Mouse (Mus musculus) hindbrain, postnatal 0 days (tissue): ENCODE data around the gene Rad54l. TPM values are rescaled to one million over a fixed set of nuclear protein-coding genes. Genes with fewer than 3 reads are reported as not detected.
A peak's percentile ranks its signal among the peaks of the same experiment; 100 is the strongest.

Experiments used
- ATAC-seq: fragments of 200-750 bp; cut with Nextera tagmentation; 2 replicates; pipeline ENCODE4 v1.8.0; 2017; ENCODE audit warnings: mild to moderate bottlenecking, moderate TSS enrichment, moderate library complexity
- DNase-seq: peaks from one replicate; pipeline ENCODE4 v3.0.0-alpha.2; 2015; ENCODE audit warnings: low spot score
- H3K27ac ChIP-seq: fragments of 300-500 bp; sonication (generic); 2 replicates; pipeline ENCODE4 v1.5.1; 2014; ENCODE audit warnings: mild to moderate bottlenecking
- H3K27me3 ChIP-seq: fragments of 300-500 bp; sonication (generic); 2 replicates; pipeline ENCODE4 v1.6.1; 2014; ENCODE audit warnings: low read length, mixed read lengths; ENCODE audit not compliant: insufficient read depth
- H3K36me3 ChIP-seq: fragments of 300-500 bp; sonication (generic); 2 replicates; pipeline ENCODE4 v1.6.1; 2014; ENCODE audit warnings: low read length, mixed read lengths; ENCODE audit not compliant: insufficient read depth
- H3K4me1 ChIP-seq: fragments of 300-500 bp; sonication (generic); 2 replicates; pipeline ENCODE4 v1.6.1; 2014; ENCODE audit warnings: antibody characterized with exemption, low read length, mixed read lengths; ENCODE audit not compliant: insufficient read depth
- H3K4me2 ChIP-seq: fragments of 300-500 bp; sonication (generic); 2 replicates; pipeline ENCODE4 v1.6.1; 2014; ENCODE audit warnings: low read depth, mild to moderate bottlenecking, low read length, moderate library complexity, mixed read lengths
- H3K4me3 ChIP-seq: fragments of 300-500 bp; sonication (generic); 2 replicates; pipeline ENCODE4 v1.5.1; 2014; ENCODE audit warnings: low read length
- H3K9ac ChIP-seq: fragments of 300-500 bp; sonication (generic); replicated peaks from 2 replicates; pipeline ENCODE4 v1.6.1; 2014; ENCODE audit warnings: mild to moderate bottlenecking, low read length, moderate library complexity, mixed read lengths
- H3K9me3 ChIP-seq: fragments of 300-500 bp; sonication (generic); 2 replicates; pipeline ENCODE4 v1.6.1; 2016; ENCODE audit warnings: low read length, mixed read lengths
- CTCF ChIP-seq: IDR thresholded peaks from 2 replicates; pipeline ENCODE4 v1.5.1; 2016; ENCODE audit warnings: antibody characterized with exemption, control low read depth, low read depth
- WGBS: fragments of 180-500 bp; shearing (Covaris S2); extraction: QIAGEN DNeasy Blood & Tissue Kit; methylation state at CpG from one replicate; pipeline ENCODE4 v1.1.7; 2014; 5-methylcytosine and 5-hydroxymethylcytosine counted together
- polyA plus RNA-seq: library from polyadenylated mRNA; unstranded; fragments of >200 nt; fragmentation: Nextera tagmentation; extraction: Ambion mirVana; gene quantifications from 2 replicates; pipeline ENCODE4 v1.2.1, GENCODE M21; 2015
- total RNA-seq: library from RNA; depleted of rRNA; stranded (reverse); fragments of >200 nt; gene quantifications from 2 replicates; pipeline ENCODE4 v1.2.3, GENCODE M21; 2014

Gene Rad54l
- total and polyA plus RNA-seq, 2 experiments from 2014 or later, result 5.3 to 5.4 TPM

DNA sequence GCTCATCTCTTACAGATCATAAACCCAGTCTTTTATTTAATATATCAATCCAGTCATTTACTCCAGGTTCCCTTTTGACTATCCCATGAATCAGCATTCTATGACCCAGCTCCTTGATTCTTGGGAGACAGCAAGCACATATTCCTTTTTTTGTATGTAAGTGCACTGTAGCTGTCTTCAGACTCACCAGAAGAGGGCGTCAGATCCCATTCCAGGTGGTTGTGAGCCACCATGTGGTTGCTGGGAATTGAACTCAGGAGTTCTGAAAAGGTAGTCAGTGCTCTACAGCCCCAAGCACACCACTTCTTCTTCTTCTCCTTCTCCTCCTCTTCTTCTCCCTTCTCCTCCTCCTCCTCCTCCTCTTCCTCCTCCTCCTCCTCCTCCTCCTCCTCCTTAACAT is 65.9 kb downstream of the Rad54l start:
- H3K27ac ChIP-seq, result no peak overlapping the region
- 0 out of 2 replicates have a peak, but pooled peaks have one; percentile 8 for TF ChIP-seq CTCF
- no peaks in the 10 kb centered on the region for H3K36me3 ChIP-seq
- no peaks in the 10 kb centered on the region; the same call in 1 of the 2 replicates for H3K4me1 ChIP-seq
- no peak overlapping the region for H3K9ac ChIP-seq
- ATAC-seq, result no peak
- 0% methylated on average over 1 of the region's 1 CpGs for WGBS
- no peak overlapping the region for H3K4me3 ChIP-seq
- no peaks in the 10 kb centered on the region for H3K9me3 ChIP-seq
- no peak for DNase-seq
- no peaks in the 10 kb centered on the region for H3K27me3 ChIP-seq
- H3K4me2 ChIP-seq, result no peak overlapping the region

DNA sequence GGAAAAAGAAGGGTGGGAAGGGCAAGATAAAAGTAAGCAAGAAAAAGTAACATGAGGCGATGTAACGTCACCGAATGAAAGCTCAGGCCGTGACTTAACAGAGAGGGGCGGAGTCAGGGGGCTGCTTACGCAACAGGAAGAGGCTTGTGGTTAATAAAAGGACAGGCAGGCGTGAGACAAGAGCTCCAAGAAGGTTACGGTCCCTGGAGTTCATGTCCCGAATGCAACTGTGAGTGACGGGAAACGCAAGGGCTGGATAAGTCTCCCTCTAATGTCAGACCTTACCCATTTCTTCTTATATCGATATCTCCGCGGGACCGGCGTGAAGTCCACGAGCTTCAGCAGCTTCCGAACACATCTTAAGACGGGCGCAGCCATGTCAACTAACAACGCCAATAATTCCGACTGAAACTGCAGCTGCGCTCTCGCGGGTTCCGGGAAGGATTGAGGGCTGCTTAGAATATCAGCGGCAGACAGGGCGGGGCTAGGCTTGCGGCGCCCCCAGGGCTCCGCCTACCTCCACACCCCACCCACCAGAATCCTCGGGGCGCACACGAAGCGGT is 70.0 kb downstream of the Rad54l start, which contains the start of gene Nsun4:
Gene Nsun4, minus strand, starts transcription at position 478 of the 563 bp plus-strand sequence.
- 0% methylated on average over 35 of the region's 35 CpGs for WGBS
- no peaks in the 10 kb centered on the region for H3K9me3 ChIP-seq
- peak within 1 kb of the TSS; percentile 55 for H3K4me3 ChIP-seq
- no peaks in the 10 kb centered on the region; the same call in 1 of the 2 replicates for H3K4me1 ChIP-seq
- DNase-seq (peak; percentile 95), ATAC-seq (peak; percentile 96)
- H3K9ac ChIP-seq, result peak within 1 kb of the TSS; percentile 54
- peak within 1 kb of the TSS; percentile 78 for H3K4me2 ChIP-seq
- H3K36me3 ChIP-seq, result no peaks in the 10 kb centered on the region
- H3K27ac ChIP-seq, result peak within 1 kb of the TSS; percentile 86
- no peaks in the 10 kb centered on the region for H3K27me3 ChIP-seq
- TF ChIP-seq CTCF, result peak; percentile 6; the same call in 1 of the 2 replicates

DNA sequence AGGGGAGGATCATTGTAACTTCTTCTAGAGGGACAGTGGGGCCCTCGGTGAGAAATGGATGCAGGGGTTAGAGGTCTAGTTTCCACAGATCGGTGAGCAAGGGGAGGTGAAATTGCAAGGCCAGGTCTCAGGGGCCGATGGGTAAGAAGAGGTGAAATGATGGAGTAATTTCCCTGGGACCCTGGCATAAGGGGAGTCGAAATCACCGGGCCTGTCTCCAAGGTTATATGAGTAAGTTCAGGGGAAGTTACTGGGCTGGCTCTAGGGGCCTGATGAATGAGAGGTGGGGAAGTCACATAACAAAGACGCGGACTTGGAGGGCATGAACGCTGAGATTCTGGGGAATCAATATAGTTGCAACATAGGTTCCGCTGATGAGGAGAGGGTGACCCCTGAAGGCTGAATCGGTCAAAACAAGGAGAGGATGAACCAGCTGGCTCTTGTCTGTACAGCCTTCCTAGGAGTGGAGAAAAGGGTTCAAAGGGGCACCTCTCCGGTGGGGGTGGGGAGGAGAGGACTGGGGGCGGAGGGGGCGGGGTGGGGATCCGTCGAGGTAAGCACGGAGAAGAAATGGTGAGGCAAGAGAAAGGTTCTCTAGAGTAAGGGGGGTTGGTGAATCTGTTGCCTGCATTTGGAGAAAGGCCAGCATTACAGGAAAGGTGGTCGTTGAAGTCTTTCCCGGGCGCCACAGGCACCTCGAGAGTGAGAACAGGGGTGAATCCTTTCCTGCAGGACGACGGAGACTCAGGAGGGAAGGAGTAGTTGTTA is 70.8 kb downstream of the Rad54l start:
- DNase-seq (peak; percentile 69), ATAC-seq (peak; percentile 50)
- WGBS, result 9% methylated on average over 22 of the region's 22 CpGs
- Histone ChIP-seq H3K36me3 (no peaks in the 10 kb centered on the region), H3K27ac (peak overlapping the region; percentile 86), H3K9ac (peak overlapping the region; percentile 54), H3K4me3 (peak overlapping the region; percentile 55), H3K9me3 (no peaks in the 10 kb centered on the region), H3K27me3 (no peaks in the 10 kb centered on the region), H3K4me2 (peak overlapping the region; percentile 78), H3K4me1 (no peaks in the 10 kb centered on the region; the same call in 1 of the 2 replicates)
- TF ChIP-seq CTCF, result peak; percentile 52

GRCm38 (mm10) chr4:116049211-116049610 is 74.3 kb downstream of the Rad54l start:
- no peak for DNase-seq
- Histone ChIP-seq H3K9ac (no peak overlapping the region), H3K4me1 (no peaks in the 10 kb centered on the region; the same call in 1 of the 2 replicates), H3K4me2 (no peak overlapping the region), H3K27ac (no peak overlapping the region), H3K4me3 (no peak overlapping the region), H3K27me3 (no peaks in the 10 kb centered on the region), H3K36me3 (no peaks in the 10 kb centered on the region), H3K9me3 (no peaks in the 10 kb centered on the region)
- no peak for ATAC-seq
- TF ChIP-seq CTCF, result no peak
- 87% methylated on average over 3 of the region's 3 CpGs for WGBS

- ATAC-seq, result no peak
Observed at GRCm38 (mm10) chr4:116048130-116048920, 75.2 kb downstream of the Rad54l start.

GRCm38 (mm10) chr4:116047681-116048080 is 75.8 kb downstream of the Rad54l start:
- Histone ChIP-seq H3K9ac (no peak overlapping the region), H3K27ac (no peak overlapping the region), H3K4me2 (no peak overlapping the region), H3K27me3 (no peaks in the 10 kb centered on the region), H3K9me3 (no peaks in the 10 kb centered on the region), H3K4me1 (no peaks in the 10 kb centered on the region; the same call in 1 of the 2 replicates), H3K36me3 (no peaks in the 10 kb centered on the region), H3K4me3 (no peak overlapping the region)
- no peak for TF ChIP-seq CTCF
- DNase-seq (no peak), ATAC-seq (no peak)
- WGBS, result 100% methylated on average over 1 of the region's 1 CpGs

More at GRCm38 (mm10) chr4:116048130-116048920, 75.2 kb downstream of the Rad54l start:
- H3K4me2 ChIP-seq, result no peak overlapping the region
- no peaks in the 10 kb centered on the region; the same call in 1 of the 2 replicates for H3K4me1 ChIP-seq
- H3K27ac ChIP-seq, result no peak overlapping the region
- no peaks in the 10 kb centered on the region for H3K27me3 ChIP-seq
- H3K9me3 ChIP-seq, result no peaks in the 10 kb centered on the region
- no peak for DNase-seq
- no peaks in the 10 kb centered on the region for H3K36me3 ChIP-seq
- H3K4me3 ChIP-seq, result no peak overlapping the region
- TF ChIP-seq CTCF, result no peak
- no peak overlapping the region for H3K9ac ChIP-seq
- WGBS, result 72% methylated on average over 7 of the region's 7 CpGs
